Mouse (Mus musculus) activated CD4-positive, CD25-positive, alpha-beta regulatory T cell (primary cell): ENCODE data around the gene Rcan2. TPM values are rescaled to one million over a fixed set of nuclear protein-coding genes. Genes with fewer than 3 reads are reported as not detected.

Experiments
- polyA plus RNA-seq, 2 experiments: library from polyadenylated mRNA; unstranded; fragments of 100-300 nt; shearing (Covaris generic); gene quantifications; one replicate each; pipeline ENCODE4 v1.2.1; 2017

Rcan2 gene
- polyA plus RNA-seq, result under 1 TPM in 1 of 2 experiments, not detected in 1; 0.20 TPM

DNA sequence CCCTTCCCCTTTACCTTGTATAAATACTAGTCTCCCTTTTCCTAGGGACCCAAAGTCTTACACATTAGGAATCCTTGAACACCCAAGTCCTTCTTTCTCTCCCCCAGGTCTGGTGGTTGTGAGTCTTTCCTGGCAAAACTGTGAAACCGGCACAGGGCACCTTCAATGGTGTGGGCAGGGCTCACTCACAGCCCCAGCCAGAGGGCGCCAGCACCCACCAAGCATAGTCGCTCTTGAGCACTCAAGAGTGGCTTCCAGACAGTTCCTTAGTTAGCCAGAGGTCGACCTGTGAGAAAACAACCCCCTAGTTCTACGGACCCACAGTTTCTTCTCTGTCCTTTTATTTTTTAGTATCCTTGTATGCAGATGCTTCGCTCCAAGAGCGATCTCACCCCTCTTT is at the start of gene Rcan2:
Gene Rcan2 (plus strand): TSS at position 275 of the 400 bp plus-strand sequence.

DNA sequence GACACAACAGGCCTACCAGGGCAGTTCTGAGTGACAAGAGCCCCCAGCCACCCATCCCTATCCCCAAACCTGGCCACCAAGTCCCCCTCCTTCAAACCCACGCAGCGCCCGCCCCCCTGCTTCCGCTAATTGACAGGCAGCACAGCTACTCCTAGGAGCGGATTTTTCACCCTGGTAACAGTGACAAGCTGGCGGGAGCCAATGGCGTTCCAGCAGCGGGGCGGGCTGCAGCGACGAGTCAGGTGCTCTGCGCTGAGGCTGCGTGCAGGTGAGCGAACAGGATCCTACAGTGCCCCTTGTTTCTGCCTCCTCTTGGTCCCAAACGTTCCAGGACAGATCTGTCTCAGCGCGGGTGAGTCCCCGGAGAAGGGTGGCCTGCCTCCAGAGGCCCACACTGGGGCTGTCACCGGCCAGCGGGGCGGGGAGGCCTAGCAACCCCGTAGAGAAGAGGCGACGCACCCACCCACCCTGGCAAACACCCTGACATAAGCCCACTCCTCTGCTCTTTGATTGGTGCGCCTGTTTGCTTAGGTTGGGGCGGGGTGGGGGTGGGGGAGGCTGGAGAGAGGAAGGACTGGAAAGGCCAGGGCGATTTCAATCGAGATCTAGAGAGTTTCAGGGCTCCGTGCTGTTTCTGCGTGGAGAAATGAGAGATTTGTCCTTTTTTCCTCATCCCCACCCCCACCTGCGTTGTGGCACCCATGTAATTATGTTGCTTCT is 277.6 kb downstream of the Rcan2 start, which contains the start of gene Enpp5:
Gene Enpp5 (plus strand): TSS at position 183 of the 720 bp plus-strand sequence.

Other genes with a start within 250 kb of the Rcan2 start
- 10 to 100 TPM in 1 of 2 experiments, 1 to 10 TPM in 1; 1.4 to 13.2 TPM for gene Pla2g7, start 233.3 kb upstream of the Rcan2 start, polyA plus RNA-seq
- under 1 TPM in 1 of 2 experiments, not detected in 1; 0.07 TPM for gene Tdrd6, start 171.1 kb upstream of the Rcan2 start, polyA plus RNA-seq
- gene Slc25a27, start 134.1 kb upstream of the Rcan2 start, polyA plus RNA-seq, result 1 to 10 TPM; 4.4 to 7.0 TPM
- under 1 TPM; 0.39 to 0.61 TPM for gene Cyp39a1, start 133.9 kb upstream of the Rcan2 start, polyA plus RNA-seq